Mouse (Mus musculus) intestine, postnatal 0 days (tissue): ENCODE results near the gene Cebpa. TPM values are rescaled to one million over a fixed set of nuclear protein-coding genes. Genes with fewer than 3 reads are reported as not detected.

ENCODE experiments used
- ATAC-seq: fragments of 200-750 bp; cut with Nextera tagmentation; 2 replicates; pipeline ENCODE4 v1.8.0; 2017; ENCODE audit warnings: mild to moderate bottlenecking, moderate TSS enrichment, moderate library complexity
- H3K27ac ChIP-seq: fragments of 300-500 bp; sonication (generic); 2 replicates; pipeline ENCODE4 v1.5.1; 2014; ENCODE audit warnings: mild to moderate bottlenecking, low read depth, low read length, moderate library complexity
- H3K27me3 ChIP-seq: fragments of 300-500 bp; sonication (generic); replicated peaks from 2 replicates; pipeline ENCODE4 v1.6.1; 2014; ENCODE audit warnings: low read length, mixed read lengths; ENCODE audit not compliant: control insufficient read depth, insufficient read depth
- H3K36me3 ChIP-seq: fragments of 300-500 bp; sonication (generic); 2 replicates; pipeline ENCODE4 v1.6.1; 2014; ENCODE audit warnings: mild to moderate bottlenecking, moderate library complexity; ENCODE audit not compliant: control insufficient read depth, insufficient read depth
- H3K4me1 ChIP-seq: fragments of 300-500 bp; sonication (generic); replicated peaks from 2 replicates; pipeline ENCODE4 v1.6.1; 2014; ENCODE audit warnings: antibody characterized with exemption, low read length, mixed read lengths; ENCODE audit not compliant: control insufficient read depth, insufficient read depth
- H3K4me2 ChIP-seq: fragments of 300-500 bp; sonication (generic); replicated peaks from 2 replicates; pipeline ENCODE4 v1.6.1; 2014; ENCODE audit warnings: low read depth, mild to moderate bottlenecking, moderate library complexity
- H3K4me3 ChIP-seq: fragments of 300-500 bp; sonication (generic); 2 replicates; pipeline ENCODE4 v1.5.1; 2014; ENCODE audit warnings: low read depth, low read length
- H3K9ac ChIP-seq: fragments of 300-500 bp; sonication (generic); 2 replicates; pipeline ENCODE4 v1.6.1; 2014; ENCODE audit warnings: mild to moderate bottlenecking, low read depth, low read length
- H3K9me3 ChIP-seq: fragments of 300-500 bp; sonication (generic); 2 replicates; pipeline ENCODE4 v1.6.1; 2016; ENCODE audit warnings: mixed run types; ENCODE audit not compliant: control insufficient read depth
- CTCF ChIP-seq: sonication (generic); IDR thresholded peaks from 2 replicates; pipeline ENCODE4 v1.5.1; 2016; ENCODE audit warnings: low read depth, mild to moderate bottlenecking, control low read depth, antibody characterized with exemption, moderate library complexity
- WGBS: fragments of 180-500 bp; shearing (Covaris S2); extraction: QIAGEN DNeasy Blood & Tissue Kit; methylation state at CpG from one replicate; pipeline ENCODE4 v1.1.7; 2014; 5-methylcytosine and 5-hydroxymethylcytosine counted together
- polyA plus RNA-seq: library from polyadenylated mRNA; unstranded; fragments of >200 nt; fragmentation: Nextera tagmentation; extraction: Ambion mirVana; gene quantifications from 2 replicates; pipeline ENCODE4 v1.2.1, GENCODE M21; 2015

Gene Cebpa
- polyA plus RNA-seq, 1 experiment from 2014 or later = 25.1 TPM

DNA sequence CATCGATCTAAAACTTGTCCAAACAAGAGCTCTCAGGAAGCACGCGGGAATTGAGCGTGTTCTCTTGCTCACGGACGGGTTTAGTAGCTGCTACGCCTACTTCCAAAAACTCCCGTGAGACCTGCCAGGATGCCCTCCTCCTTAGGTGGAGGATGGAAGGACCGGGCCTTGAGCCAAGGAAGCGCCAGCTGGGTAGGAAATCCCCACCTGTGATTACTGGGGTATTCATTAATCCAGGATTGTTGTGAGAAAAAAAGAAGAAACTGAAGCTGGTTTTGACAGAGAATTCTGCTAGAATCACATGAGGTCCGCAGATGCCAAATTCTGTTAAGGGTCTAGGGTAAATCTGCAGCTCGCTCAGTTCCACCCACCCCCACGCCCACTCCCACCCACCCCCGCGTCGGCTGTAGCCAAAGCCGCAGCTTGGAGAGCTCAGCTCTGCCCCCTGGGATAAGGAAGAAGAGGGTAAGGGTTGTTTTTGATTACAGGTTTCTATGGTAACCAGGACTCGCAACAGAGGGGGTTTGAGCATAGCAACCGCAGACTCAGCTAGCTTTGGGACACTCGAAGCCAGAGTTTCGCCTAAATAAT, 32.7 kb upstream of the Cebpa start:
- Histone ChIP-seq H3K9me3 (no peaks in the 10 kb centered on the region), H3K4me2 (peak overlapping the region; percentile 66), H3K27me3 (no peaks in the 10 kb centered on the region), H3K36me3 (no peaks in the 10 kb centered on the region), H3K4me3 (peak overlapping the region; percentile 33), H3K4me1 (0 out of 2 replicates have a peak, but pooled peaks cover 8% of the 10 kb centered on the region), H3K27ac (no peak overlapping the region), H3K9ac (peak overlapping the region; percentile 19)
- TF ChIP-seq CTCF = peak; percentile 60
- peak; percentile 29; the same call in 1 of the 2 replicates for ATAC-seq
- WGBS = under 1% methylated on average over 21 of the region's 21 CpGs

- H3K9ac ChIP-seq = no peak overlapping the region
- WGBS = 33% methylated on average over 5 of the region's 5 CpGs
Measured at GRCm38 (mm10) chr7:35090550-35090949, 28.5 kb upstream of the Cebpa start.

DNA sequence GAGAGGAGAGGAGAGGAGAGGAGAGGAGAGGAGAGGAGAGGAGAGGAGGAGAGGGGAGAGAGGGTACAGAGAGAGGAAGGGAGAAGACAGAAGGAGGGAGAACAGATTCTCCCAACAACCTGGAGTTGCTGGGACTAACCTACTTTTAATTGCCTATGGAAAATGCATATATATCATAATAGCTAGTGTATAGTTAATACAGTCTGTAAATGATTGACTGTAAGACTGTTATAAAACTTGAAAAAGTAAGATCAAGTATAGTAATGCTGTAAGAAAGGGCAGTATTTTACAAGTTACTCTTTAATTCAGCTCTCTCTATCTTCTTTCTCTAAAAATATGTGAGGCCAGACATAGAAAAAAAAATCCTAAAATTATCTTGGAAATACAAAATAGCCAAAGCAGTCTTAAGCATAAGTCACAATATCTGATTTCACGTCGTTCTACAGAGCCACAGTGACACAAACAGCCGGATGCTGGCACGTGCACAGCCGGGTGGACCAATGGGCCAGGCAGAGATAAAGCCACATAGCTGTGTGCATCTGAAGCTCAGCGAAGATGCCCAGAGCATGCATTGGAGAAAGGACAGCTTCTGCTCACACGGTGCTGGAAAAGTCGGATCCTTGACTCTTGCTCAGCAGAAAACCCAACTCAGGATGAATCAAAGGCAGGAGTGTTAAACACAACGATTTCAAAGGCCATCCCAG, 24.0 kb upstream of the Cebpa start:
- no peaks in the 10 kb centered on the region for H3K9me3 ChIP-seq
- WGBS = 45% methylated on average over 9 of the region's 9 CpGs
- H3K4me2 ChIP-seq = no peak overlapping the region
- H3K4me1 ChIP-seq = no peaks in the 10 kb centered on the region
- no peak overlapping the region for H3K4me3 ChIP-seq
- no peak overlapping the region for H3K27ac ChIP-seq
- no peak for ATAC-seq
- no peak for TF ChIP-seq CTCF
- no peaks in the 10 kb centered on the region for H3K36me3 ChIP-seq
- no peak overlapping the region for H3K9ac ChIP-seq
- H3K27me3 ChIP-seq = no peaks in the 10 kb centered on the region

More at GRCm38 (mm10) chr7:35090550-35090949, 28.5 kb upstream of the Cebpa start:
- Histone ChIP-seq H3K27ac (no peak overlapping the region), H3K4me3 (no peak overlapping the region), H3K4me2 (no peak overlapping the region), H3K27me3 (no peaks in the 10 kb centered on the region), H3K36me3 (no peaks in the 10 kb centered on the region), H3K9me3 (no peaks in the 10 kb centered on the region), H3K4me1 (0 out of 2 replicates have a peak, but pooled peaks cover 4% of the 10 kb centered on the region)
- ATAC-seq = no peak
- no peak for TF ChIP-seq CTCF

- Histone ChIP-seq H3K27me3 (no peaks in the 10 kb centered on the region), H3K36me3 (no peaks in the 10 kb centered on the region), H3K27ac (no peak overlapping the region), H3K4me2 (no peak overlapping the region), H3K4me3 (no peak overlapping the region), H3K4me1 (no peaks in the 10 kb centered on the region), H3K9ac (no peak overlapping the region), H3K9me3 (no peaks in the 10 kb centered on the region)
- TF ChIP-seq CTCF = no peak
- WGBS = 71% methylated on average over 4 of the region's 4 CpGs
- ATAC-seq = no peak
Measured at GRCm38 (mm10) chr7:35098777-35099176, 20.3 kb upstream of the Cebpa start.

DNA sequence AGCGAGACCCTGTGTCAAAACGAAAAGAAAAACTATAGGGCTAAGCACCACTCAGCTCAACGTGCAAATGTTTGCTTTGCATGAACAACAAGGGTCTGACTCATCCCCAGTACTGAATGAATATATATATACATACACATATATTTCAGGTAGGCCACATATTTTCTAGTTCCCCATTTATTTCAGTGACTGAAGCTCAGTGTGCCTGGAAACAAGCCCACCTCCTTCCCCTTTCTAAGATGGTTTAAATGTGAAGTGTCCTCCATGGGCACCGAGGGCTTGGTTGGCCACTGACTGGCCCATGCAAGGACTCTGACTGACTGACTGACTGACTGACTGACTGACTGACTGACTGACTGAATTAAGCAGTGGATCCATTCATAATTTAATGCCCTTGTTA, 19.6 kb upstream of the Cebpa start:
- no peaks in the 10 kb centered on the region for H3K9me3 ChIP-seq
- H3K9ac ChIP-seq = no peak overlapping the region
- 80% methylated on average over 4 of the region's 4 CpGs for WGBS
- no peaks in the 10 kb centered on the region for H3K27me3 ChIP-seq
- no peak overlapping the region for H3K27ac ChIP-seq
- no peak for TF ChIP-seq CTCF
- H3K4me1 ChIP-seq = no peaks in the 10 kb centered on the region
- ATAC-seq = no peak
- no peak overlapping the region for H3K4me3 ChIP-seq
- no peak overlapping the region for H3K4me2 ChIP-seq
- H3K36me3 ChIP-seq = no peaks in the 10 kb centered on the region

DNA sequence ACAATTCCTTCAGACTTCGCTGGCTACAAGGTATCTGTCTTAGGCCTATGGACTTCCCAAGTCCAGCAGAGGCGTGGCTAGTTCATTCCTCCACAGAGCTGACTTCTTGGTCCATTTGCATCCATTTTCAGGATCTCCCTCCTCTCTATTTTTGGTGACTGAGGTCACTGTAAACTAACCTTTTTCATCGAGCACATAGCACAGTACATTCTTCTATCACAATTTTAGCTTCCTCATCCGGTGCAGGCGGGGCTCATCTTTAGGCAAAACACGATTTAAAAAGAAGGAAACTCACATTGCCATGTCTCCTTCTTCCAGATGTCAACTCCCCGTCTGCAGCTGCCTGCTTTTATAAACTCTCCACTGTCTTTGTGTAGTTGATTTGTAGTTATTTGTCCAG, 12.5 kb upstream of the Cebpa start:
- 60% methylated on average over 7 of the region's 7 CpGs for WGBS
- TF ChIP-seq CTCF = no peak
- no peak overlapping the region for H3K27ac ChIP-seq

More for the DNA sequence above, 12.5 kb upstream of the Cebpa start:
- no peak overlapping the region for H3K4me2 ChIP-seq
- no peak overlapping the region for H3K4me3 ChIP-seq
- no peaks in the 10 kb centered on the region for H3K36me3 ChIP-seq
- H3K4me1 ChIP-seq = no peaks in the 10 kb centered on the region; the same call in 1 of the 2 replicates
- ATAC-seq = no peak
- no peak overlapping the region for H3K9ac ChIP-seq
- no peaks in the 10 kb centered on the region for H3K9me3 ChIP-seq
- H3K27me3 ChIP-seq = no peaks in the 10 kb centered on the region
